Mouse (Mus musculus): ENCODE results near the gene Ccdc175. TPM values are rescaled to one million over a fixed set of nuclear protein-coding genes. Genes with fewer than 3 reads are reported as not detected.

Ccdc175 gene
- polyA plus RNA-seq, 1 experiment from 2014 or later: not detected

GRCm38 (mm10) chr12:72197434-72197833 lies 12.6 kb upstream of the Ccdc175 start:
- ATAC-seq (ENCODE audit: low FRiP score): no peak
- H3K27ac ChIP-seq: no peak overlapping the region
- H3K4me1 ChIP-seq: peaks cover 13% of the 10 kb centered on the region; the same call in 1 of the 2 replicates
- no peak overlapping the region for H3K9ac ChIP-seq
- no peak overlapping the region for H3K4me3 ChIP-seq
- WGBS: 75% methylated on average over 7 of the region's 7 CpGs
- H3K36me3 ChIP-seq: no peaks in the 10 kb centered on the region
- no peaks in the 10 kb centered on the region for H3K27me3 ChIP-seq
- H3K9me3 ChIP-seq (replicated peaks): no peaks in the 10 kb centered on the region
- H3K4me2 ChIP-seq (replicated peaks): no peak overlapping the region

GRCm38 (mm10) chr12:72179561-72179960 lies 5.3 kb downstream of the Ccdc175 start:
- no peaks in the 10 kb centered on the region for H3K9me3 ChIP-seq (replicated peaks)
- H3K4me3 ChIP-seq: no peak overlapping the region
- WGBS: 83% methylated on average over 4 of the region's 4 CpGs
- H3K27ac ChIP-seq: no peak overlapping the region
- H3K4me1 ChIP-seq: no peaks in the 10 kb centered on the region
- no peaks in the 10 kb centered on the region for H3K36me3 ChIP-seq
- H3K9ac ChIP-seq: no peak overlapping the region
- no peaks in the 10 kb centered on the region for H3K27me3 ChIP-seq
- ATAC-seq (ENCODE audit: low FRiP score): no peak
- no peak overlapping the region for H3K4me2 ChIP-seq (replicated peaks)

GRCm38 (mm10) chr12:72178322-72178721 lies 6.5 kb downstream of the Ccdc175 start:
- H3K4me1 ChIP-seq: no peaks in the 10 kb centered on the region
- WGBS: 84% methylated on average over 3 of the region's 3 CpGs
- no peak for ATAC-seq (ENCODE audit: low FRiP score)
- no peak overlapping the region for H3K4me3 ChIP-seq
- H3K27me3 ChIP-seq: no peaks in the 10 kb centered on the region
- H3K36me3 ChIP-seq: no peaks in the 10 kb centered on the region
- no peak overlapping the region for H3K4me2 ChIP-seq (replicated peaks)
- H3K9me3 ChIP-seq (replicated peaks): no peaks in the 10 kb centered on the region
- no peak overlapping the region for H3K27ac ChIP-seq
- no peak overlapping the region for H3K9ac ChIP-seq

- Histone ChIP-seq H3K27ac (no peak overlapping the region), H3K4me3 (no peak overlapping the region), H3K27me3 (no peaks in the 10 kb centered on the region), H3K36me3 (no peaks in the 10 kb centered on the region), H3K4me1 (no peaks in the 10 kb centered on the region), H3K9me3 (replicated peaks) (no peaks in the 10 kb centered on the region), H3K4me2 (replicated peaks) (no peak overlapping the region), H3K9ac (no peak overlapping the region)
- WGBS: 78% methylated on average over 4 of the region's 4 CpGs
- no peak for ATAC-seq (ENCODE audit: low FRiP score)
These were observed 26.4 kb downstream of the Ccdc175 start for GRCm38 (mm10) chr12:72158421-72158820.

GRCm38 (mm10) chr12:72150786-72151185 lies 34.0 kb downstream of the Ccdc175 start:
- Histone ChIP-seq H3K4me3 (no peak overlapping the region), H3K27ac (no peak overlapping the region), H3K9me3 (replicated peaks) (no peaks in the 10 kb centered on the region), H3K36me3 (no peaks in the 10 kb centered on the region), H3K4me1 (no peaks in the 10 kb centered on the region), H3K27me3 (no peaks in the 10 kb centered on the region), H3K9ac (no peak overlapping the region), H3K4me2 (replicated peaks) (no peak overlapping the region)
- 0 out of 2 replicates have a peak, but pooled peaks have one; percentile 8 for ATAC-seq (ENCODE audit: low FRiP score)
- 48% methylated on average over 4 of the region's 4 CpGs for WGBS

- no peak overlapping the region for H3K4me3 ChIP-seq
- H3K27ac ChIP-seq: no peak overlapping the region
- no peak overlapping the region for H3K9ac ChIP-seq
- H3K4me1 ChIP-seq: no peaks in the 10 kb centered on the region
- H3K27me3 ChIP-seq: no peaks in the 10 kb centered on the region
- ATAC-seq (ENCODE audit: low FRiP score): no peak
- no peaks in the 10 kb centered on the region for H3K9me3 ChIP-seq (replicated peaks)
- 89% methylated on average over 10 of the region's 10 CpGs for WGBS
- H3K4me2 ChIP-seq (replicated peaks): no peak overlapping the region
- no peaks in the 10 kb centered on the region for H3K36me3 ChIP-seq
These were observed 55.6 kb downstream of the Ccdc175 start for GRCm38 (mm10) chr12:72129203-72129602.

GRCm38 (mm10) chr12:72115686-72116345 lies 69.0 kb downstream of the Ccdc175 start:
- Histone ChIP-seq H3K9me3 (replicated peaks) (no peaks in the 10 kb centered on the region), H3K4me1 (no peaks in the 10 kb centered on the region), H3K9ac (no peak overlapping the region), H3K36me3 (no peaks in the 10 kb centered on the region), H3K4me3 (no peak overlapping the region), H3K4me2 (replicated peaks) (no peak overlapping the region), H3K27me3 (no peaks in the 10 kb centered on the region), H3K27ac (no peak overlapping the region)
- WGBS: 81% methylated on average over 22 of the region's 23 CpGs
- no peak for ATAC-seq (ENCODE audit: low FRiP score)

GRCm38 (mm10) chr12:72115126-72115525 lies 69.7 kb downstream of the Ccdc175 start:
- Histone ChIP-seq H3K4me1 (no peaks in the 10 kb centered on the region), H3K27ac (no peak overlapping the region), H3K4me3 (no peak overlapping the region), H3K36me3 (no peaks in the 10 kb centered on the region), H3K27me3 (no peaks in the 10 kb centered on the region), H3K4me2 (replicated peaks) (no peak overlapping the region), H3K9ac (no peak overlapping the region), H3K9me3 (replicated peaks) (no peaks in the 10 kb centered on the region)
- no peak for ATAC-seq (ENCODE audit: low FRiP score)
- WGBS: 89% methylated on average over 6 of the region's 6 CpGs

GRCm38 (mm10) chr12:72104525-72105281 lies 80.1 kb downstream of the Ccdc175 start:
- Histone ChIP-seq H3K4me3 (no peak overlapping the region), H3K4me2 (replicated peaks) (no peak overlapping the region), H3K27me3 (no peaks in the 10 kb centered on the region), H3K27ac (no peak overlapping the region), H3K9me3 (replicated peaks) (no peaks in the 10 kb centered on the region), H3K4me1 (no peaks in the 10 kb centered on the region), H3K36me3 (peaks cover 15% of the 10 kb centered on the region), H3K9ac (no peak overlapping the region)
- peak; percentile 74 for ATAC-seq (ENCODE audit: low FRiP score)
- 34% methylated on average over 14 of the region's 14 CpGs for WGBS

GRCm38 (mm10) chr12:72104027-72104426 lies 80.8 kb downstream of the Ccdc175 start:
- no peak overlapping the region for H3K4me2 ChIP-seq (replicated peaks)
- no peaks in the 10 kb centered on the region for H3K27me3 ChIP-seq
- WGBS: 83% methylated on average over 5 of the region's 5 CpGs
- no peak overlapping the region for H3K4me3 ChIP-seq
- H3K9me3 ChIP-seq (replicated peaks): no peaks in the 10 kb centered on the region
- ATAC-seq (ENCODE audit: low FRiP score): no peak
- H3K27ac ChIP-seq: no peak overlapping the region
- peaks cover 16% of the 10 kb centered on the region for H3K36me3 ChIP-seq
- H3K9ac ChIP-seq: no peak overlapping the region
- H3K4me1 ChIP-seq: no peaks in the 10 kb centered on the region

- H3K27me3 ChIP-seq: no peaks in the 10 kb centered on the region
- no peak overlapping the region for H3K9ac ChIP-seq
- no peaks in the 10 kb centered on the region for H3K9me3 ChIP-seq (replicated peaks)
- no peak overlapping the region for H3K27ac ChIP-seq
- ATAC-seq (ENCODE audit: low FRiP score): no peak
- H3K4me2 ChIP-seq (replicated peaks): no peak overlapping the region
- WGBS: 79% methylated on average over 6 of the region's 6 CpGs
- H3K4me1 ChIP-seq: no peaks in the 10 kb centered on the region
- H3K36me3 ChIP-seq: peaks cover 22% of the 10 kb centered on the region
- no peak overlapping the region for H3K4me3 ChIP-seq
These were observed 82.1 kb downstream of the Ccdc175 start for GRCm38 (mm10) chr12:72102776-72103175.

- no peaks in the 10 kb centered on the region for H3K4me1 ChIP-seq
- H3K4me2 ChIP-seq (replicated peaks): no peak overlapping the region
- no peak overlapping the region for H3K4me3 ChIP-seq
- no peak for ATAC-seq (ENCODE audit: low FRiP score)
- 97% methylated on average over 8 of the region's 8 CpGs for WGBS
- no peaks in the 10 kb centered on the region for H3K27me3 ChIP-seq
- H3K36me3 ChIP-seq: peaks cover 72% of the 10 kb centered on the region
- H3K27ac ChIP-seq: no peak overlapping the region
- no peak overlapping the region for H3K9ac ChIP-seq
- no peaks in the 10 kb centered on the region for H3K9me3 ChIP-seq (replicated peaks)
These were observed 87.9 kb downstream of the Ccdc175 start for GRCm38 (mm10) chr12:72096966-72097365.

GRCm38 (mm10) chr12:72089802-72090201 lies 95.0 kb downstream of the Ccdc175 start:
- Histone ChIP-seq H3K27ac (no peak overlapping the region), H3K4me3 (no peak overlapping the region), H3K27me3 (no peaks in the 10 kb centered on the region), H3K9me3 (replicated peaks) (no peaks in the 10 kb centered on the region), H3K9ac (no peak overlapping the region), H3K4me1 (peaks cover 15% of the 10 kb centered on the region), H3K36me3 (peaks cover 38% of the 10 kb centered on the region), H3K4me2 (replicated peaks) (no peak overlapping the region)
- 87% methylated on average over 4 of the region's 4 CpGs for WGBS
- ATAC-seq (ENCODE audit: low FRiP score): no peak

Measured in hindbrain, embryonic 12.5 days (tissue).